Mouse (Mus musculus): Measurements from ENCODE around the gene Gm20518. TPM values are rescaled to one million over a fixed set of nuclear protein-coding genes. Genes with fewer than 3 reads are reported as not detected.
A peak's percentile ranks its signal among the peaks of the same experiment; 100 is the strongest.

Gene Gm20518
- polyA plus RNA-seq, 1 experiment: 0.08 TPM

- H3K4me3 ChIP-seq: no peak overlapping the region
- H3ac ChIP-seq (ENCODE audit: control insufficient read depth, insufficient read length): no peak overlapping the region
- H3K36me3 ChIP-seq (ENCODE audit: control insufficient read depth, insufficient read depth): no peaks in the 10 kb centered on the region
- no peaks in the 10 kb centered on the region for H3K79me2 ChIP-seq (ENCODE audit: control insufficient read depth, insufficient read depth)
- TF ChIP-seq E2F4 (IDR thresholded peaks at IDR 0.05; ENCODE audit: insufficient read depth) (no peak), TCF3 (IDR thresholded peaks at IDR 0.05; ENCODE audit: insufficient read length, low read depth) (no peak), POLR2A (IDR thresholded peaks at IDR 0.05; ENCODE audit: insufficient read length, low read depth) (no peak), SRF (IDR thresholded peaks at IDR 0.05; ENCODE audit: control insufficient read depth, insufficient read length, low read depth) (no peak), TCF12 (IDR thresholded peaks at IDR 0.05; ENCODE audit: insufficient read depth, poor library complexity, severe bottlenecking) (no peak), POLR2AphosphoS2 (IDR thresholded peaks at IDR 0.05; ENCODE audit: insufficient read length, low read depth) (no peak), REST (IDR thresholded peaks at IDR 0.05; ENCODE audit: insufficient read depth, insufficient read length) (no peak), CEBPB (IDR thresholded peaks at IDR 0.05; ENCODE audit: insufficient read depth, poor library complexity, severe bottlenecking) (no peak), MYOD1 (IDR thresholded peaks at IDR 0.05; ENCODE audit: control insufficient read depth in 1 of 3, insufficient read length in 2 of 3, low read depth in 2 of 3) (no peak), MAX (IDR thresholded peaks at IDR 0.05; ENCODE audit: low read depth) (no peak), MYOG (IDR thresholded peaks at IDR 0.05; ENCODE audit: control insufficient read depth in 1 of 3, insufficient read depth in 1 of 3, insufficient read length in 2 of 3, low read depth in 2 of 3) (no peak), USF1 (IDR thresholded peaks at IDR 0.05; ENCODE audit: low read depth) (no peak)
- H3K27me3 ChIP-seq (ENCODE audit: control insufficient read depth, insufficient read depth, insufficient read length): peaks cover 56% of the 10 kb centered on the region
- no peak overlapping the region for H3K4me2 ChIP-seq (ENCODE audit: low read depth)
Measured at GRCm38 (mm10) chr16:17835481-17835880, 56.0 kb downstream of the Gm20518 start.

GRCm38 (mm10) chr16:17834543-17834942, 56.9 kb downstream of the Gm20518 start:
- Histone ChIP-seq H3K4me2 (ENCODE audit: low read depth) (peak overlapping the region; percentile 44), H3K27me3 (ENCODE audit: control insufficient read depth, insufficient read depth, insufficient read length) (peaks cover 65% of the 10 kb centered on the region), H3K79me2 (ENCODE audit: control insufficient read depth, insufficient read depth) (no peaks in the 10 kb centered on the region), H3K36me3 (ENCODE audit: control insufficient read depth, insufficient read depth) (no peaks in the 10 kb centered on the region), H3K4me3 (no peak overlapping the region), H3ac (ENCODE audit: control insufficient read depth, insufficient read length) (no peak overlapping the region)
- TF ChIP-seq TCF12 (IDR thresholded peaks at IDR 0.05; ENCODE audit: insufficient read depth, poor library complexity, severe bottlenecking): no peak
- TF ChIP-seq REST (IDR thresholded peaks at IDR 0.05; ENCODE audit: insufficient read depth, insufficient read length): no peak
- TF ChIP-seq POLR2A (IDR thresholded peaks at IDR 0.05; ENCODE audit: insufficient read length, low read depth): no peak
- TF ChIP-seq TCF3 (IDR thresholded peaks at IDR 0.05; ENCODE audit: insufficient read length, low read depth): no peak
- no peak for TF ChIP-seq MYOD1 (IDR thresholded peaks at IDR 0.05; ENCODE audit: control insufficient read depth in 1 of 3, insufficient read length in 2 of 3, low read depth in 2 of 3)
- TF ChIP-seq MYOG (IDR thresholded peaks at IDR 0.05; ENCODE audit: control insufficient read depth in 1 of 3, insufficient read depth in 1 of 3, insufficient read length in 2 of 3, low read depth in 2 of 3): no peak
- TF ChIP-seq USF1 (IDR thresholded peaks at IDR 0.05; ENCODE audit: low read depth): no peak
- TF ChIP-seq CEBPB (IDR thresholded peaks at IDR 0.05; ENCODE audit: insufficient read depth, poor library complexity, severe bottlenecking): no peak
- no peak for TF ChIP-seq MAX (IDR thresholded peaks at IDR 0.05; ENCODE audit: low read depth)
- TF ChIP-seq POLR2AphosphoS2 (IDR thresholded peaks at IDR 0.05; ENCODE audit: insufficient read length, low read depth): no peak
- TF ChIP-seq E2F4 (IDR thresholded peaks at IDR 0.05; ENCODE audit: insufficient read depth): no peak
- TF ChIP-seq SRF (IDR thresholded peaks at IDR 0.05; ENCODE audit: control insufficient read depth, insufficient read length, low read depth): no peak

- Histone ChIP-seq H3K36me3 (ENCODE audit: control insufficient read depth, insufficient read depth) (no peaks in the 10 kb centered on the region), H3K79me2 (ENCODE audit: control insufficient read depth, insufficient read depth) (no peaks in the 10 kb centered on the region), H3K4me3 (no peak overlapping the region), H3K27me3 (ENCODE audit: control insufficient read depth, insufficient read depth, insufficient read length) (peaks cover 66% of the 10 kb centered on the region), H3ac (ENCODE audit: control insufficient read depth, insufficient read length) (no peak overlapping the region), H3K4me2 (ENCODE audit: low read depth) (peak overlapping the region; percentile 44)
- no peak for TF ChIP-seq MAX (IDR thresholded peaks at IDR 0.05; ENCODE audit: low read depth)
- no peak for TF ChIP-seq POLR2A (IDR thresholded peaks at IDR 0.05; ENCODE audit: insufficient read length, low read depth)
- no peak for TF ChIP-seq REST (IDR thresholded peaks at IDR 0.05; ENCODE audit: insufficient read depth, insufficient read length)
- TF ChIP-seq CEBPB (IDR thresholded peaks at IDR 0.05; ENCODE audit: insufficient read depth, poor library complexity, severe bottlenecking): no peak
- TF ChIP-seq TCF3 (IDR thresholded peaks at IDR 0.05; ENCODE audit: insufficient read length, low read depth): no peak
- no peak for TF ChIP-seq MYOD1 (IDR thresholded peaks at IDR 0.05; ENCODE audit: control insufficient read depth in 1 of 3, insufficient read length in 2 of 3, low read depth in 2 of 3)
- no peak for TF ChIP-seq SRF (IDR thresholded peaks at IDR 0.05; ENCODE audit: control insufficient read depth, insufficient read length, low read depth)
- TF ChIP-seq POLR2AphosphoS2 (IDR thresholded peaks at IDR 0.05; ENCODE audit: insufficient read length, low read depth): no peak
- no peak for TF ChIP-seq USF1 (IDR thresholded peaks at IDR 0.05; ENCODE audit: low read depth)
- no peak for TF ChIP-seq E2F4 (IDR thresholded peaks at IDR 0.05; ENCODE audit: insufficient read depth)
- TF ChIP-seq MYOG (IDR thresholded peaks at IDR 0.05; ENCODE audit: control insufficient read depth in 1 of 3, insufficient read depth in 1 of 3, insufficient read length in 2 of 3, low read depth in 2 of 3): no peak
- TF ChIP-seq TCF12 (IDR thresholded peaks at IDR 0.05; ENCODE audit: insufficient read depth, poor library complexity, severe bottlenecking): no peak
Measured at GRCm38 (mm10) chr16:17833681-17834399, 57.6 kb downstream of the Gm20518 start.

- Histone ChIP-seq H3K79me2 (ENCODE audit: control insufficient read depth, insufficient read depth) (no peaks in the 10 kb centered on the region), H3K4me2 (ENCODE audit: low read depth) (peak overlapping the region; percentile 44), H3K36me3 (ENCODE audit: control insufficient read depth, insufficient read depth) (no peaks in the 10 kb centered on the region), H3ac (ENCODE audit: control insufficient read depth, insufficient read length) (no peak overlapping the region), H3K27me3 (ENCODE audit: control insufficient read depth, insufficient read depth, insufficient read length) (peaks cover 66% of the 10 kb centered on the region), H3K4me3 (no peak overlapping the region)
- TF ChIP-seq TCF12 (IDR thresholded peaks at IDR 0.05; ENCODE audit: insufficient read depth, poor library complexity, severe bottlenecking) (no peak), REST (IDR thresholded peaks at IDR 0.05; ENCODE audit: insufficient read depth, insufficient read length) (no peak), CEBPB (IDR thresholded peaks at IDR 0.05; ENCODE audit: insufficient read depth, poor library complexity, severe bottlenecking) (no peak), POLR2A (IDR thresholded peaks at IDR 0.05; ENCODE audit: insufficient read length, low read depth) (no peak), MYOG (IDR thresholded peaks at IDR 0.05; ENCODE audit: control insufficient read depth in 1 of 3, insufficient read depth in 1 of 3, insufficient read length in 2 of 3, low read depth in 2 of 3) (no peak), MYOD1 (IDR thresholded peaks at IDR 0.05; ENCODE audit: control insufficient read depth in 1 of 3, insufficient read length in 2 of 3, low read depth in 2 of 3) (no peak), MAX (IDR thresholded peaks at IDR 0.05; ENCODE audit: low read depth) (no peak), E2F4 (IDR thresholded peaks at IDR 0.05; ENCODE audit: insufficient read depth) (no peak), USF1 (IDR thresholded peaks at IDR 0.05; ENCODE audit: low read depth) (no peak), POLR2AphosphoS2 (IDR thresholded peaks at IDR 0.05; ENCODE audit: insufficient read length, low read depth) (no peak), SRF (IDR thresholded peaks at IDR 0.05; ENCODE audit: control insufficient read depth, insufficient read length, low read depth) (no peak), TCF3 (IDR thresholded peaks at IDR 0.05; ENCODE audit: insufficient read length, low read depth) (no peak)
Measured at GRCm38 (mm10) chr16:17833321-17833680, 58.2 kb downstream of the Gm20518 start.
